Mouse (Mus musculus) neural tube, embryonic 12.5 days (tissue): ENCODE results near the gene Rnh1. TPM values are rescaled to one million over a fixed set of nuclear protein-coding genes. Genes with fewer than 3 reads are reported as not detected.

ENCODE experiments used
- ATAC-seq: fragments of 200-750 bp; cut with Nextera tagmentation; 2 replicates; pipeline ENCODE4 v1.8.0; 2017; ENCODE audit warnings: low read depth, mild to moderate bottlenecking, moderate TSS enrichment, moderate library complexity; ENCODE audit not compliant: low FRiP score
- H3K27ac ChIP-seq: fragments of 300-500 bp; sonication (generic); 2 replicates; pipeline ENCODE4 v1.5.1; 2016
- H3K27me3 ChIP-seq: fragments of 300-500 bp; sonication (generic); replicated peaks from 2 replicates; pipeline ENCODE4 v1.6.1; 2016; ENCODE audit warnings: mild to moderate bottlenecking
- H3K36me3 ChIP-seq: fragments of 300-500 bp; sonication (generic); 2 replicates; pipeline ENCODE4 v1.6.1; 2016; ENCODE audit warnings: mild to moderate bottlenecking
- H3K4me1 ChIP-seq: fragments of 300-500 bp; sonication (generic); 2 replicates; pipeline ENCODE4 v1.6.1; 2016
- H3K4me2 ChIP-seq: fragments of 300-500 bp; sonication (generic); replicated peaks from 2 replicates; pipeline ENCODE4 v1.6.1; 2016; ENCODE audit warnings: mild to moderate bottlenecking
- H3K4me3 ChIP-seq: fragments of 300-500 bp; sonication (generic); 2 replicates; pipeline ENCODE4 v1.5.1; 2016
- H3K9ac ChIP-seq: fragments of 300-500 bp; sonication (generic); 2 replicates; pipeline ENCODE4 v1.6.1; 2016; ENCODE audit warnings: mild to moderate bottlenecking
- H3K9me3 ChIP-seq: fragments of 300-500 bp; sonication (generic); 2 replicates; pipeline ENCODE4 v1.6.1; 2016; ENCODE audit warnings: mild to moderate bottlenecking
- whole genome bisulfite sequencing: fragments of 180-500 bp; shearing (Covaris S2); methylation state at CpG from one replicate; pipeline ENCODE4 v1.1.7; 2016; 5-methylcytosine and 5-hydroxymethylcytosine counted together
- polyA plus RNA-seq: library from polyadenylated mRNA; unstranded; fragments of >200 nt; fragmentation: Nextera tagmentation; extraction: Ambion mirVana; gene quantifications from 2 replicates; pipeline ENCODE4 v1.2.1, GENCODE M21; 2016

The Rnh1 gene
- polyA plus RNA-seq, result 56.9 and 60.9 TPM in 2 replicates

- H3K4me3 ChIP-seq, result peak within 1 kb of the TSS; percentile 52
- H3K9ac ChIP-seq, result peak within 1 kb of the TSS; percentile 67
- no peaks in the 10 kb centered on the region for H3K27me3 ChIP-seq
- H3K27ac ChIP-seq, result peak within 1 kb of the TSS; percentile 83
- peak within 1 kb of the TSS; percentile 67 for H3K4me2 ChIP-seq
- peaks cover 22% of the 10 kb centered on the region for H3K4me1 ChIP-seq
- peak; percentile 97 for ATAC-seq
- H3K9me3 ChIP-seq, result no peaks in the 10 kb centered on the region
- no peaks in the 10 kb centered on the region for H3K36me3 ChIP-seq
- WGBS, result 4% methylated on average over 55 of the region's 55 CpGs
Observed at GRCm38 (mm10) chr7:141172116-141173006, at the start of gene Rnh1. Rnh1 (minus strand) TSS chr7:141172857.

GRCm38 (mm10) chr7:141222126-141222467 lies 49.4 kb upstream of the Rnh1 start:
- H3K4me1 ChIP-seq, result peaks cover 20% of the 10 kb centered on the region
- WGBS, result 11% methylated on average over 8 of the region's 8 CpGs

GRCm38 (mm10) chr7:141221249-141222125 lies 48.8 kb upstream of the Rnh1 start:
- Histone ChIP-seq H3K27me3 (no peaks in the 10 kb centered on the region), H3K4me3 (peak overlapping the region; percentile 43), H3K36me3 (peaks cover 17% of the 10 kb centered on the region), H3K9ac (peak overlapping the region; percentile 65), H3K9me3 (no peaks in the 10 kb centered on the region), H3K4me1 (peaks cover 26% of the 10 kb centered on the region), H3K4me2 (peak overlapping the region; percentile 82), H3K27ac (peak overlapping the region; percentile 46)
- peak; percentile 96 for ATAC-seq
- 3% methylated on average over 44 of the region's 44 CpGs for WGBS

More at GRCm38 (mm10) chr7:141222126-141222467, 49.4 kb upstream of the Rnh1 start:
- peak overlapping the region; percentile 82 for H3K4me2 ChIP-seq
- H3K27ac ChIP-seq, result peak overlapping the region; percentile 46; the same call in 1 of the 2 replicates
- no peak; the same call in 1 of the 2 replicates for ATAC-seq
- no peaks in the 10 kb centered on the region; the same call in 1 of the 2 replicates for H3K9me3 ChIP-seq
- no peaks in the 10 kb centered on the region for H3K27me3 ChIP-seq
- H3K9ac ChIP-seq, result peak overlapping the region; percentile 38
- H3K4me3 ChIP-seq, result peak overlapping the region; percentile 43
- H3K36me3 ChIP-seq, result peaks cover 17% of the 10 kb centered on the region

GRCm38 (mm10) chr7:141220377-141220776 lies 47.7 kb upstream of the Rnh1 start:
- no peak overlapping the region for H3K9ac ChIP-seq
- no peak for ATAC-seq
- H3K27me3 ChIP-seq, result no peaks in the 10 kb centered on the region
- H3K36me3 ChIP-seq, result peaks cover 17% of the 10 kb centered on the region
- H3K9me3 ChIP-seq, result no peaks in the 10 kb centered on the region
- no peak overlapping the region for H3K27ac ChIP-seq
- no peak overlapping the region for H3K4me3 ChIP-seq
- peak overlapping the region; percentile 82; the same call in 1 of the 2 replicates for H3K4me2 ChIP-seq
- peaks cover 33% of the 10 kb centered on the region for H3K4me1 ChIP-seq
- 79% methylated on average over 1 of the region's 1 CpGs for WGBS

GRCm38 (mm10) chr7:141219558-141220099 lies 47.0 kb upstream of the Rnh1 start:
- H3K4me1 ChIP-seq, result peaks cover 40% of the 10 kb centered on the region
- no peaks in the 10 kb centered on the region for H3K27me3 ChIP-seq
- no peaks in the 10 kb centered on the region for H3K9me3 ChIP-seq
- WGBS, result 100% methylated on average over 1 of the region's 1 CpGs
- no peak overlapping the region for H3K9ac ChIP-seq
- no peak overlapping the region for H3K27ac ChIP-seq
- H3K4me2 ChIP-seq, result no peak overlapping the region
- H3K36me3 ChIP-seq, result peaks cover 17% of the 10 kb centered on the region
- no peak overlapping the region for H3K4me3 ChIP-seq
- ATAC-seq, result no peak

GRCm38 (mm10) chr7:141218557-141219133 lies 46.0 kb upstream of the Rnh1 start:
- Histone ChIP-seq H3K9me3 (no peaks in the 10 kb centered on the region), H3K4me1 (peaks cover 47% of the 10 kb centered on the region), H3K4me3 (no peak overlapping the region), H3K9ac (no peak overlapping the region), H3K36me3 (peaks cover 17% of the 10 kb centered on the region), H3K4me2 (no peak overlapping the region), H3K27ac (no peak overlapping the region), H3K27me3 (no peaks in the 10 kb centered on the region)
- 87% methylated on average over 5 of the region's 5 CpGs for WGBS
- ATAC-seq, result no peak

- Histone ChIP-seq H3K27me3 (no peaks in the 10 kb centered on the region), H3K9ac (no peak overlapping the region), H3K9me3 (no peaks in the 10 kb centered on the region), H3K36me3 (peaks cover 17% of the 10 kb centered on the region), H3K4me1 (peaks cover 47% of the 10 kb centered on the region), H3K4me3 (no peak overlapping the region), H3K4me2 (no peak overlapping the region), H3K27ac (no peak overlapping the region)
- 90% methylated on average over 3 of the region's 3 CpGs for WGBS
- ATAC-seq, result no peak
Observed at GRCm38 (mm10) chr7:141218141-141218540, 45.5 kb upstream of the Rnh1 start.

- Histone ChIP-seq H3K4me3 (no peak overlapping the region), H3K27ac (no peak overlapping the region), H3K4me1 (peaks cover 47% of the 10 kb centered on the region), H3K9me3 (no peaks in the 10 kb centered on the region), H3K4me2 (peak overlapping the region; percentile 95), H3K36me3 (peaks cover 17% of the 10 kb centered on the region), H3K9ac (no peak overlapping the region; the same call in 1 of the 2 replicates), H3K27me3 (no peaks in the 10 kb centered on the region)
- 93% methylated on average over 17 of the region's 17 CpGs for WGBS
- ATAC-seq, result no peak
Observed at GRCm38 (mm10) chr7:141217343-141218013, 44.8 kb upstream of the Rnh1 start.

- no peaks in the 10 kb centered on the region for H3K9me3 ChIP-seq
- no peaks in the 10 kb centered on the region for H3K27me3 ChIP-seq
- no peak overlapping the region for H3K27ac ChIP-seq
- no peak overlapping the region; the same call in 1 of the 2 replicates for H3K4me3 ChIP-seq
- H3K36me3 ChIP-seq, result peaks cover 17% of the 10 kb centered on the region
- H3K9ac ChIP-seq, result peak overlapping the region; percentile 71; the same call in 1 of the 2 replicates
- peak overlapping the region; percentile 95 for H3K4me2 ChIP-seq
- no peak for ATAC-seq
- 93% methylated on average over 11 of the region's 11 CpGs for WGBS
- H3K4me1 ChIP-seq, result peaks cover 41% of the 10 kb centered on the region
Observed at GRCm38 (mm10) chr7:141216894-141217293, 44.2 kb upstream of the Rnh1 start.

- ATAC-seq, result peak; percentile 69
- Histone ChIP-seq H3K4me1 (peaks cover 37% of the 10 kb centered on the region), H3K27me3 (no peaks in the 10 kb centered on the region), H3K4me3 (peak overlapping the region; percentile 76), H3K9ac (peak overlapping the region; percentile 71), H3K36me3 (peaks cover 17% of the 10 kb centered on the region), H3K27ac (peak overlapping the region; percentile 53; the same call in 1 of the 2 replicates), H3K4me2 (peak overlapping the region; percentile 95), H3K9me3 (no peaks in the 10 kb centered on the region)
- WGBS, result under 1% methylated on average over 42 of the region's 42 CpGs
Observed at GRCm38 (mm10) chr7:141215880-141216733, 43.5 kb upstream of the Rnh1 start.
